Mouse (Mus musculus) neural tube, embryonic 11.5 days (tissue): ENCODE data around the gene 0610040J01Rik. TPM values are rescaled to one million over a fixed set of nuclear protein-coding genes. Genes with fewer than 3 reads are reported as not detected.
"Not testable (repeated sequence)": the region's sequence is repeated elsewhere in the genome, so short reads cannot be mapped to it uniquely, and the experiment has no call there.

Source experiments
- ATAC-seq: fragments of 200-750 bp; cut with Nextera tagmentation; 2 replicates; pipeline ENCODE4 v1.8.0; 2017; ENCODE audit warnings: moderate number of reproducible peaks, mild to moderate bottlenecking, moderate TSS enrichment, moderate library complexity; ENCODE audit not compliant: insufficient read depth, low FRiP score, low TSS enrichment
- DNase-seq: peaks from one replicate; pipeline ENCODE4 v3.0.0-alpha.2; 2015; ENCODE audit warnings: low spot score
- H3K27ac ChIP-seq: fragments of 300-500 bp; sonication (generic); 2 replicates; pipeline ENCODE4 v1.5.1; 2014; ENCODE audit warnings: low read depth, mild to moderate bottlenecking, low read length
- H3K27me3 ChIP-seq: fragments of 300-500 bp; sonication (generic); 2 replicates; pipeline ENCODE4 v1.6.1; 2014; ENCODE audit warnings: mild to moderate bottlenecking, low read length, mixed read lengths; ENCODE audit not compliant: control insufficient read depth, insufficient read depth
- H3K36me3 ChIP-seq: fragments of 300-500 bp; sonication (generic); 2 replicates; pipeline ENCODE4 v1.6.1; 2014; ENCODE audit warnings: mild to moderate bottlenecking, low read length, moderate library complexity, mixed read lengths; ENCODE audit not compliant: control insufficient read depth, insufficient read depth
- H3K4me1 ChIP-seq: fragments of 300-500 bp; sonication (generic); 2 replicates; pipeline ENCODE4 v1.6.1; 2014; ENCODE audit warnings: low read length, mixed read lengths; ENCODE audit not compliant: control insufficient read depth, insufficient read depth
- H3K4me2 ChIP-seq: fragments of 300-500 bp; sonication (generic); 2 replicates; pipeline ENCODE4 v1.6.1; 2014; ENCODE audit warnings: low read depth, mild to moderate bottlenecking, moderate library complexity
- H3K4me3 ChIP-seq: fragments of 300-500 bp; sonication (generic); 2 replicates; pipeline ENCODE4 v1.5.1; 2014; ENCODE audit warnings: low read depth, low read length
- H3K9ac ChIP-seq: fragments of 300-500 bp; sonication (generic); 2 replicates; pipeline ENCODE4 v1.6.1; 2014; ENCODE audit warnings: mild to moderate bottlenecking, low read length
- H3K9me3 ChIP-seq: fragments of 300-500 bp; sonication (generic); 2 replicates; pipeline ENCODE4 v1.6.1; 2016; ENCODE audit warnings: low read length; ENCODE audit not compliant: control insufficient read depth
- WGBS: fragments of 180-500 bp; shearing (Covaris S2); extraction: QIAGEN DNeasy Blood & Tissue Kit; methylation state at CpG from one replicate; pipeline ENCODE4 v1.1.7; 2014; 5-methylcytosine and 5-hydroxymethylcytosine counted together
- polyA plus RNA-seq: library from polyadenylated mRNA; unstranded; fragments of >200 nt; fragmentation: Nextera tagmentation; extraction: Ambion mirVana; gene quantifications from 2 replicates; pipeline ENCODE4 v1.2.1, GENCODE M21; 2014

The 0610040J01Rik gene
- polyA plus RNA-seq, 1 experiment from 2014 or later, result 2.1 TPM

DNA sequence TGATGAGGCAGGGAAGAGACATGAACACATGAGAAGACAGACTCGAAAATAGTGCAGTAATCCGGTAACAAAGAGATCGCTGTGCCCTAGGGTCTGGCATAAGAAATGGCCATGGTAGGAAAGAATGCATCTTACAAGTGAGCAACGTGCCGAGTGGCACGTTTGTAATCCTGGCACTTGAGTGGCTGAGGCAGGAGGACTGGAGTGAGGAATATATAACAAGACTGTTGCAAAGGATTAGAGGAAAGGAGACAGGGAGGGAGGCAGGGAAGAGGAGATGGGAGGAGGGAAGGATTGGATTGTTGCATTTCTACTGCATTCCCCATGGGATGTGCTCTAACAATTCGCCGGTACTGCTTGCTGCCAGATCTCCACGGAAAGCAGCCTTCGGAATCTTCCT lies 66.9 kb downstream of the 0610040J01Rik start:
- Histone ChIP-seq H3K27ac (no peak overlapping the region), H3K27me3 (no peaks in the 10 kb centered on the region), H3K9me3 (no peaks in the 10 kb centered on the region), H3K9ac (no peak overlapping the region), H3K4me2 (no peak overlapping the region), H3K4me3 (no peak overlapping the region), H3K36me3 (no peaks in the 10 kb centered on the region), H3K4me1 (no peaks in the 10 kb centered on the region)
- DNase-seq, result no peak
- ATAC-seq, result no peak
- WGBS, result 86% methylated on average over 10 of the region's 10 CpGs

- WGBS, result 86% methylated on average over 5 of the region's 5 CpGs
- ATAC-seq, result 0 out of 2 replicates have a peak, but pooled peaks have one; percentile 45
- Histone ChIP-seq H3K36me3 (no peaks in the 10 kb centered on the region), H3K4me3 (no peak overlapping the region), H3K27me3 (no peaks in the 10 kb centered on the region), H3K4me2 (no peak overlapping the region), H3K9me3 (no peaks in the 10 kb centered on the region), H3K9ac (no peak overlapping the region), H3K27ac (no peak overlapping the region), H3K4me1 (no peaks in the 10 kb centered on the region)
- no peak for DNase-seq
Measured at GRCm38 (mm10) chr5:63886292-63886691, 74.1 kb downstream of the 0610040J01Rik start.

DNA sequence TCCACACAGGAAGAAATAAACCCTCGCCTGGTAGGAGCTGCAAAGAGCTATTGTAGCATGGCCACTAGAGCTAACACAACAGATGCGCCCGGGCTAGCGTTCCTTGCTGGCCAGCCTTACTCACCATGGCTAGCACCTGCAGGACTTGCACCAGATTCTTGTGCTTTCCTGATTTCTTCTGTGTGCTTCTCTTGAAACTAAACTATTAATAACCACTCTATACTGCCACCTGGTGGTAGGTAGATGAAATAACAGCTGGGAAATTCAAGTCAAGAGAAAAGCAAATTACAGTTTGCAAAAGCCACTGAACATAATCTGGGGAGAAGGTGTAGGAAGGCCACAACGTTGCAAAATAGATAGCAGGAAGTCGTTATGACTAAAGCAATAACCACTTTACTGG lies 74.5 kb downstream of the 0610040J01Rik start:
- WGBS, result 41% methylated on average over 6 of the region's 6 CpGs
- peak; percentile 41; the same call in 1 of the 2 replicates for ATAC-seq
- H3K9me3 ChIP-seq, result no peaks in the 10 kb centered on the region

GRCm38 (mm10) chr5:63887111-63887510 lies 74.9 kb downstream of the 0610040J01Rik start:
- WGBS, result 96% methylated on average over 4 of the region's 4 CpGs
- Histone ChIP-seq H3K4me2 (no peak overlapping the region), H3K27ac (no peak overlapping the region), H3K4me3 (no peak overlapping the region), H3K9ac (no peak overlapping the region), H3K27me3 (no peaks in the 10 kb centered on the region), H3K36me3 (no peaks in the 10 kb centered on the region), H3K9me3 (no peaks in the 10 kb centered on the region), H3K4me1 (no peaks in the 10 kb centered on the region)
- ATAC-seq, result no peak
- DNase-seq, result no peak

More for the DNA sequence above, 74.5 kb downstream of the 0610040J01Rik start:
- Histone ChIP-seq H3K4me1 (no peaks in the 10 kb centered on the region), H3K4me2 (no peak overlapping the region), H3K27ac (no peak overlapping the region), H3K9ac (no peak overlapping the region), H3K27me3 (no peaks in the 10 kb centered on the region), H3K36me3 (no peaks in the 10 kb centered on the region), H3K4me3 (no peak overlapping the region)
- peak; percentile 25 for DNase-seq

- ATAC-seq (no peak), DNase-seq (no peak)
- no peaks in the 10 kb centered on the region for H3K36me3 ChIP-seq
- no peak overlapping the region for H3K4me2 ChIP-seq
- H3K27ac ChIP-seq, result no peak overlapping the region
- no peak overlapping the region for H3K4me3 ChIP-seq
- H3K4me1 ChIP-seq, result no peaks in the 10 kb centered on the region
- H3K9me3 ChIP-seq, result no peaks in the 10 kb centered on the region
- H3K27me3 ChIP-seq, result no peaks in the 10 kb centered on the region
- H3K9ac ChIP-seq, result no peak overlapping the region
- WGBS, result 80% methylated on average over 4 of the region's 4 CpGs
Measured at GRCm38 (mm10) chr5:63891241-63891640, 79.1 kb downstream of the 0610040J01Rik start.

DNA sequence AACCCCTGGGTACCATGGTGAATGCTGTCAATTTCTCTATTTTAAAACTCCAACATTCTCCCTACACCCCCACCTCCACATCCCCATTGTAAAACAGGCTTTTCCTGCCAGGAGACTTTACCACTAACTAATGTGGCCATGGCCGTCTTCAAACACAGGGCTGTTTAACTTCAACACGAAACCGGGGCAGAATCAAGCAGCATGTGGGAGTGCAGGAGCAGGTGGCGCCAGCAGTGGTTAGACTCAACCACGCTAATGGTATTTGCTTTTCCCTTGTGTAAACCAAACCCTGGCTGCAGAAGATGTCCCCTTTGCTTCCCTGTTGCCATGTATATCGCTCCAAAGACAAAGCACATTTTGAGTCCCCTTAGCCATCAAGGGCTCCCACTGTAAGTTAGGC lies 79.7 kb downstream of the 0610040J01Rik start:
- ATAC-seq (no peak), DNase-seq (no peak)
- H3K9ac ChIP-seq, result no peak overlapping the region
- no peaks in the 10 kb centered on the region for H3K9me3 ChIP-seq
- H3K4me2 ChIP-seq, result no peak overlapping the region
- WGBS, result 72% methylated on average over 6 of the region's 6 CpGs
- no peak overlapping the region for H3K27ac ChIP-seq
- no peaks in the 10 kb centered on the region for H3K4me1 ChIP-seq
- H3K4me3 ChIP-seq, result no peak overlapping the region
- no peaks in the 10 kb centered on the region for H3K36me3 ChIP-seq
- no peaks in the 10 kb centered on the region for H3K27me3 ChIP-seq

- H3K9ac ChIP-seq, ATAC-seq, H3K9me3 ChIP-seq, H3K4me1 ChIP-seq, DNase-seq, H3K27me3 ChIP-seq, H3K36me3 ChIP-seq, H3K4me3 ChIP-seq, H3K27ac ChIP-seq, H3K4me2 ChIP-seq: not testable (repeated sequence)
- WGBS, result 89% methylated on average over 5 of the region's 5 CpGs
Measured at GRCm38 (mm10) chr5:63897001-63897819, 85.0 kb downstream of the 0610040J01Rik start.

- Histone ChIP-seq H3K36me3 (no peaks in the 10 kb centered on the region), H3K4me3 (no peak overlapping the region), H3K9ac (no peak overlapping the region), H3K9me3 (no peaks in the 10 kb centered on the region), H3K4me1 (no peaks in the 10 kb centered on the region), H3K27me3 (no peaks in the 10 kb centered on the region), H3K27ac (no peak overlapping the region), H3K4me2 (no peak overlapping the region)
- 83% methylated on average over 3 of the region's 3 CpGs for WGBS
- ATAC-seq, result no peak
- no peak for DNase-seq
Measured at GRCm38 (mm10) chr5:63897820-63898110, 85.6 kb downstream of the 0610040J01Rik start.

- WGBS, result 81% methylated on average over 3 of the region's 3 CpGs
- Histone ChIP-seq H3K4me1 (no peaks in the 10 kb centered on the region), H3K4me3 (no peak overlapping the region), H3K27me3 (no peaks in the 10 kb centered on the region), H3K27ac (no peak overlapping the region), H3K4me2 (no peak overlapping the region), H3K9ac (no peak overlapping the region), H3K9me3 (no peaks in the 10 kb centered on the region), H3K36me3 (no peaks in the 10 kb centered on the region)
- ATAC-seq, result no peak
- no peak for DNase-seq
Measured at GRCm38 (mm10) chr5:63903329-63903728, 91.2 kb downstream of the 0610040J01Rik start.
